Mouse (Mus musculus) G1E (cell line): Measurements from ENCODE around the gene Krtap5-4. TPM values are rescaled to one million over a fixed set of nuclear protein-coding genes. Genes with fewer than 3 reads are reported as not detected.
A peak's percentile ranks its signal among the peaks of the same experiment; 100 is the strongest.
"Not testable (repeated sequence)": the region's sequence is repeated elsewhere in the genome, so short reads cannot be mapped to it uniquely, and the experiment has no call there.

Experiments used
- ATAC-seq: 2 replicates; pipeline ENCODE4 v1.8.0; 2016; ENCODE audit warnings: mild to moderate bottlenecking; ENCODE audit not compliant: insufficient number of reproducible peaks, poor library complexity, low FRiP score, severe bottlenecking; ENCODE audit errors: extremely low read depth
- DNase-seq: peaks from one replicate; pipeline ENCODE4 v3.0.0; 2012; ENCODE audit warnings: low spot score
- H3K27me3 ChIP-seq: 2 replicates; pipeline ENCODE4 v1.6.1; 2012; ENCODE audit warnings: mild to moderate bottlenecking, low read length, inconsistent platforms; ENCODE audit not compliant: insufficient read depth
- H3K36me3 ChIP-seq: replicated peaks from 2 replicates; pipeline ENCODE3; 2012; ENCODE audit warnings: mild to moderate bottlenecking, inconsistent platforms
- H3K4me1 ChIP-seq: 2 replicates; pipeline ENCODE4 v1.6.1; 2012; ENCODE audit warnings: low read depth, low read length, inconsistent platforms, mixed read lengths; ENCODE audit not compliant: insufficient read depth
- H3K4me3 ChIP-seq: 2 replicates; pipeline ENCODE4 v1.5.1; 2012; ENCODE audit warnings: low read depth, mild to moderate bottlenecking, inconsistent platforms, low read length, moderate library complexity, mixed read lengths
- H3K9me3 ChIP-seq: replicated peaks from 2 replicates; pipeline ENCODE4 v1.6.1; 2012; ENCODE audit warnings: inconsistent platforms
- CTCF ChIP-seq: IDR thresholded peaks from 2 replicates; pipeline ENCODE4 v1.5.1; 2012; ENCODE audit warnings: low read depth, low read length, inconsistent platforms, mixed read lengths
- GATA1 ChIP-seq: IDR thresholded peaks from 2 replicates; pipeline ENCODE4 v1.6.1; 2012; ENCODE audit warnings: borderline replicate concordance, low read length, inconsistent platforms, mixed read lengths
- GATA2 ChIP-seq: IDR thresholded peaks from 2 replicates; pipeline ENCODE4 v1.6.1; 2012; ENCODE audit warnings: low read depth, low read length, inconsistent platforms, borderline replicate concordance
- POLR2AphosphoS5 ChIP-seq: IDR thresholded peaks from 2 replicates; pipeline ENCODE4 v1.6.1; 2012; ENCODE audit warnings: low read depth, low read length, inconsistent platforms; ENCODE audit not compliant: insufficient replicate concordance
- TAL1 ChIP-seq: conservative IDR thresholded peaks from 2 replicates; pipeline ENCODE4 v1.6.1; 2012; ENCODE audit warnings: low read depth, low read length, inconsistent platforms, mixed read lengths
- polyA plus RNA-seq: library from polyadenylated mRNA; stranded (reverse); fragments of >175 nt; gene quantifications from 2 replicates; pipeline ENCODE4 v1.2.3, GENCODE M21; 2012
- total RNA-seq, 2 experiments: library from RNA; stranded (forward) in 1 of 2; stranded (reverse) in 1 of 2; fragments of 200-1000 nt in 1 of 2; fragments of >200 nt in 1 of 2; fragmentation: Nextera tagmentation in 1 of 2; gene quantifications; 2 replicates each; pipeline ENCODE4 v1.2.3; 2014 to 2017

Gene Krtap5-4
- total and polyA plus RNA-seq, 3 experiments: not detected

- no peak for TF ChIP-seq GATA1
- TF ChIP-seq CTCF: no peak
- ATAC-seq (no peak), DNase-seq (no peak)
- Histone ChIP-seq H3K36me3 (no peaks in the 10 kb centered on the region), H3K27me3 (peaks cover 9% of the 10 kb centered on the region), H3K9me3 (no peaks in the 10 kb centered on the region), H3K4me3 (no peak overlapping the region), H3K4me1 (peaks cover 5% of the 10 kb centered on the region)
Observed at GRCm38 (mm10) chr7:142314600-142315285, 11.4 kb downstream of the Krtap5-4 start.

- peak; percentile 21 for DNase-seq
- Histone ChIP-seq H3K27me3 (peaks cover 24% of the 10 kb centered on the region), H3K9me3 (no peaks in the 10 kb centered on the region), H3K36me3 (no peaks in the 10 kb centered on the region), H3K4me3 (no peak overlapping the region), H3K4me1 (peaks cover 5% of the 10 kb centered on the region)
- no peak for ATAC-seq
- TF ChIP-seq GATA2 (no peak), POLR2AphosphoS5 (no peak), CTCF (peak; percentile 69), GATA1 (no peak)
Observed at GRCm38 (mm10) chr7:142316558-142316957, 13.2 kb downstream of the Krtap5-4 start.

- Histone ChIP-seq H3K4me3 (no peak overlapping the region), H3K36me3 (no peaks in the 10 kb centered on the region), H3K9me3 (no peaks in the 10 kb centered on the region), H3K4me1 (peaks cover 5% of the 10 kb centered on the region), H3K27me3 (peaks cover 24% of the 10 kb centered on the region)
- DNase-seq (no peak), ATAC-seq (no peak)
- no peak for TF ChIP-seq CTCF
- TF ChIP-seq TAL1: no peak
- no peak for TF ChIP-seq GATA1
- TF ChIP-seq POLR2AphosphoS5: no peak
- TF ChIP-seq GATA2: no peak
Observed at GRCm38 (mm10) chr7:142317216-142317615, 13.9 kb downstream of the Krtap5-4 start.

- no peaks in the 10 kb centered on the region for H3K36me3 ChIP-seq
- peaks cover 5% of the 10 kb centered on the region for H3K4me1 ChIP-seq
- no peak for DNase-seq
- ATAC-seq: no peak
- H3K4me3 ChIP-seq: no peak overlapping the region
- H3K27me3 ChIP-seq: peaks cover 31% of the 10 kb centered on the region
- TF ChIP-seq CTCF (no peak), GATA1 (no peak), GATA2 (no peak), TAL1 (no peak)
- H3K9me3 ChIP-seq: no peaks in the 10 kb centered on the region
Observed at GRCm38 (mm10) chr7:142319124-142319523, 15.8 kb downstream of the Krtap5-4 start.

- no peak for ATAC-seq
- H3K27me3 ChIP-seq: peaks cover 34% of the 10 kb centered on the region
- H3K4me3 ChIP-seq: no peak overlapping the region
- H3K9me3 ChIP-seq: no peaks in the 10 kb centered on the region
- H3K4me1 ChIP-seq: peaks cover 5% of the 10 kb centered on the region
- no peak for DNase-seq
- no peaks in the 10 kb centered on the region for H3K36me3 ChIP-seq
- TF ChIP-seq TAL1 (no peak), GATA1 (no peak), CTCF (no peak), GATA2 (no peak), POLR2AphosphoS5 (no peak)
Observed at GRCm38 (mm10) chr7:142320906-142321305, 17.6 kb downstream of the Krtap5-4 start.

- H3K4me1 ChIP-seq, H3K9me3 ChIP-seq, ATAC-seq, H3K4me3 ChIP-seq, H3K36me3 ChIP-seq, DNase-seq: not testable (repeated sequence)
- H3K27me3 ChIP-seq: peaks cover 40% of the 10 kb centered on the region
Observed at GRCm38 (mm10) chr7:142321637-142322306, 18.4 kb downstream of the Krtap5-4 start.

- Histone ChIP-seq H3K9me3 (no peaks in the 10 kb centered on the region), H3K4me3 (no peak overlapping the region), H3K36me3 (no peaks in the 10 kb centered on the region), H3K4me1 (no peaks in the 10 kb centered on the region), H3K27me3 (peaks cover 43% of the 10 kb centered on the region)
- TF ChIP-seq GATA1: no peak
- TF ChIP-seq GATA2: no peak
- TF ChIP-seq TAL1: no peak
- no peak for TF ChIP-seq CTCF
- no peak for TF ChIP-seq POLR2AphosphoS5
- no peak for DNase-seq
- no peak for ATAC-seq
Observed at GRCm38 (mm10) chr7:142322641-142323040, 19.3 kb downstream of the Krtap5-4 start.
